Mouse (Mus musculus) intestine, embryonic 14.5 days (tissue): ENCODE measurements around the gene Zfp335. TPM values are rescaled to one million over a fixed set of nuclear protein-coding genes. Genes with fewer than 3 reads are reported as not detected.
A peak's percentile ranks its signal among the peaks of the same experiment; 100 is the strongest.
"Not testable (repeated sequence)": the region's sequence is repeated elsewhere in the genome, so short reads cannot be mapped to it uniquely, and the experiment has no call there.

Source experiments
- ATAC-seq: fragments of 200-750 bp; cut with Nextera tagmentation; replicated peaks from 2 replicates; pipeline ENCODE4 v1.8.0; 2017; ENCODE audit warnings: low read depth, moderate number of reproducible peaks, moderate TSS enrichment, moderate library complexity; ENCODE audit not compliant: low FRiP score, low TSS enrichment
- DNase-seq: peaks from one replicate; pipeline ENCODE4 v3.0.0-alpha.2; 2018; ENCODE audit warnings: low spot score
- H3K27ac ChIP-seq: fragments of 300-500 bp; sonication (generic); 2 replicates; pipeline ENCODE4 v1.5.1; 2014; ENCODE audit warnings: low read depth, mild to moderate bottlenecking, control low read depth
- H3K27me3 ChIP-seq: fragments of 300-500 bp; sonication (generic); replicated peaks from 2 replicates; pipeline ENCODE4 v1.6.1; 2014; ENCODE audit warnings: low read length, control low read depth; ENCODE audit not compliant: control insufficient read depth, insufficient read depth
- H3K36me3 ChIP-seq: fragments of 300-500 bp; sonication (generic); 2 replicates; pipeline ENCODE4 v1.6.1; 2014; ENCODE audit warnings: low read length, control low read depth; ENCODE audit not compliant: control insufficient read depth, insufficient read depth
- H3K4me1 ChIP-seq: fragments of 300-500 bp; sonication (generic); replicated peaks from 2 replicates; pipeline ENCODE4 v1.6.1; 2014; ENCODE audit warnings: low read length, control low read depth, mixed read lengths; ENCODE audit not compliant: control insufficient read depth, insufficient read depth
- H3K4me2 ChIP-seq: fragments of 300-500 bp; sonication (generic); 2 replicates; pipeline ENCODE4 v1.6.1; 2014; ENCODE audit warnings: low read length
- H3K4me3 ChIP-seq: fragments of 300-500 bp; sonication (generic); 2 replicates; pipeline ENCODE4 v1.5.1; 2014; ENCODE audit warnings: low read depth, low read length, control low read depth, mixed read lengths
- H3K9ac ChIP-seq: fragments of 300-500 bp; sonication (generic); 2 replicates; pipeline ENCODE4 v1.6.1; 2014; ENCODE audit warnings: mild to moderate bottlenecking, low read length
- H3K9me3 ChIP-seq: fragments of 300-500 bp; sonication (generic); 2 replicates; pipeline ENCODE4 v1.6.1; 2016; ENCODE audit warnings: low read length, control low read depth; ENCODE audit not compliant: control insufficient read depth
- WGBS: fragments of 180-500 bp; shearing (Covaris S2); extraction: QIAGEN DNeasy Blood & Tissue Kit; methylation state at CpG from one replicate; pipeline ENCODE4 v1.1.7; 2014; 5-methylcytosine and 5-hydroxymethylcytosine counted together
- polyA plus RNA-seq: library from polyadenylated mRNA; unstranded; fragments of >200 nt; fragmentation: Nextera tagmentation; extraction: Ambion mirVana; gene quantifications from 2 replicates; pipeline ENCODE4 v1.2.1, GENCODE M21; 2014

Gene Zfp335
- polyA plus RNA-seq, 1 experiment from 2014 or later, result 12.7 TPM

- H3K4me3 ChIP-seq, result no peak overlapping the region
- no peak overlapping the region for H3K4me2 ChIP-seq
- no peak overlapping the region for H3K9ac ChIP-seq
- no peak overlapping the region for H3K27ac ChIP-seq
- H3K27me3 ChIP-seq, result peaks cover 27% of the 10 kb centered on the region
- WGBS, result 73% methylated on average over 4 of the region's 4 CpGs
- H3K4me1 ChIP-seq, result peaks cover 31% of the 10 kb centered on the region; the same call in 1 of the 2 replicates
- H3K9me3 ChIP-seq, result no peaks in the 10 kb centered on the region
- H3K36me3 ChIP-seq, result no peaks in the 10 kb centered on the region
- no peak for DNase-seq
- ATAC-seq, result no peak
Measured at GRCm38 (mm10) chr2:164861094-164861493, 50.5 kb downstream of the Zfp335 start.

GRCm38 (mm10) chr2:164859640-164860432 is 51.7 kb downstream of the Zfp335 start:
- H3K4me1 ChIP-seq, result peaks cover 31% of the 10 kb centered on the region; the same call in 1 of the 2 replicates
- no peak overlapping the region for H3K4me2 ChIP-seq
- H3K27ac ChIP-seq, result no peak overlapping the region
- no peak overlapping the region for H3K9ac ChIP-seq
- WGBS, result 55% methylated on average over 9 of the region's 9 CpGs
- H3K36me3 ChIP-seq, result no peaks in the 10 kb centered on the region
- no peak overlapping the region for H3K4me3 ChIP-seq
- DNase-seq (no peak), ATAC-seq (no peak)
- H3K9me3 ChIP-seq, result no peaks in the 10 kb centered on the region
- peaks cover 33% of the 10 kb centered on the region for H3K27me3 ChIP-seq

GRCm38 (mm10) chr2:164859155-164859554 is 52.4 kb downstream of the Zfp335 start:
- H3K9ac ChIP-seq, result no peak overlapping the region
- no peak overlapping the region for H3K27ac ChIP-seq
- WGBS, result 47% methylated on average over 2 of the region's 2 CpGs
- DNase-seq (no peak), ATAC-seq (no peak)
- H3K4me3 ChIP-seq, result no peak overlapping the region
- H3K27me3 ChIP-seq, result peaks cover 33% of the 10 kb centered on the region
- peaks cover 31% of the 10 kb centered on the region; the same call in 1 of the 2 replicates for H3K4me1 ChIP-seq
- H3K9me3 ChIP-seq, result no peaks in the 10 kb centered on the region
- H3K4me2 ChIP-seq, result no peak overlapping the region
- H3K36me3 ChIP-seq, result no peaks in the 10 kb centered on the region

- Histone ChIP-seq H3K27me3 (peaks cover 33% of the 10 kb centered on the region), H3K4me1 (peaks cover 31% of the 10 kb centered on the region; the same call in 1 of the 2 replicates), H3K36me3 (no peaks in the 10 kb centered on the region), H3K4me3 (peak overlapping the region; percentile 58), H3K9me3 (no peaks in the 10 kb centered on the region), H3K9ac (peak overlapping the region; percentile 48), H3K4me2 (peak overlapping the region; percentile 96), H3K27ac (no peak overlapping the region)
- ATAC-seq, result no peak
- WGBS, result 10% methylated on average over 19 of the region's 19 CpGs
- no peak for DNase-seq
Measured at GRCm38 (mm10) chr2:164857842-164858553, 53.6 kb downstream of the Zfp335 start.

- Histone ChIP-seq H3K27ac (no peak within 1 kb of the TSS; the same call in 1 of the 2 replicates), H3K9me3 (no peaks in the 10 kb centered on the region), H3K36me3 (no peaks in the 10 kb centered on the region), H3K4me2 (peak within 1 kb of the TSS; percentile 96), H3K9ac (peak within 1 kb of the TSS; percentile 48), H3K27me3 (peaks cover 33% of the 10 kb centered on the region), H3K4me1 (peaks cover 27% of the 10 kb centered on the region; the same call in 1 of the 2 replicates), H3K4me3 (peak within 1 kb of the TSS; percentile 58)
- DNase-seq, result peak; percentile 77
- peak; percentile 70 for ATAC-seq
- WGBS, result under 1% methylated on average over 47 of the region's 47 CpGs
Measured at GRCm38 (mm10) chr2:164857101-164857821, 54.3 kb downstream of the Zfp335 start, which contains the start of gene Pltp. Gene Pltp, minus strand, starts transcription at chr2:164857711.

- Histone ChIP-seq H3K4me1 (peaks cover 20% of the 10 kb centered on the region; the same call in 1 of the 2 replicates), H3K27ac (no peak overlapping the region)
- DNase-seq, result no peak
Measured at GRCm38 (mm10) chr2:164856309-164857100, 55.1 kb downstream of the Zfp335 start.

GRCm38 (mm10) chr2:164855572-164855971 is 56.0 kb downstream of the Zfp335 start:
- ATAC-seq, H3K4me3 ChIP-seq, H3K4me2 ChIP-seq, H3K27ac ChIP-seq, H3K36me3 ChIP-seq, H3K9ac ChIP-seq, H3K9me3 ChIP-seq, DNase-seq: not testable (repeated sequence)
- peaks cover 19% of the 10 kb centered on the region; the same call in 1 of the 2 replicates for H3K4me1 ChIP-seq
- H3K27me3 ChIP-seq, result peaks cover 33% of the 10 kb centered on the region
- WGBS, result 85% methylated on average over 5 of the region's 5 CpGs

More at GRCm38 (mm10) chr2:164856309-164857100, 55.1 kb downstream of the Zfp335 start:
- ATAC-seq, result peak; percentile 29; the same call in 1 of the 2 replicates
- Histone ChIP-seq H3K27me3 (peaks cover 33% of the 10 kb centered on the region), H3K9ac (peak overlapping the region; percentile 12; the same call in 1 of the 2 replicates), H3K36me3 (no peaks in the 10 kb centered on the region), H3K4me2 (peak overlapping the region; percentile 96), H3K9me3 (no peaks in the 10 kb centered on the region), H3K4me3 (peak overlapping the region; percentile 58)
- 2% methylated on average over 42 of the region's 42 CpGs for WGBS
